Mouse (Mus musculus) fibroblast of lung, adult 2 months (primary cell): ENCODE measurements around the gene Slc17a5.
A peak's percentile ranks its signal among the peaks of the same experiment; 100 is the strongest.

Source experiments
- DNase-seq: peaks from one replicate; pipeline ENCODE4 v3.0.0-alpha.2; 2011; ENCODE audit warnings: low read depth

Slc17a5 gene

DNA sequence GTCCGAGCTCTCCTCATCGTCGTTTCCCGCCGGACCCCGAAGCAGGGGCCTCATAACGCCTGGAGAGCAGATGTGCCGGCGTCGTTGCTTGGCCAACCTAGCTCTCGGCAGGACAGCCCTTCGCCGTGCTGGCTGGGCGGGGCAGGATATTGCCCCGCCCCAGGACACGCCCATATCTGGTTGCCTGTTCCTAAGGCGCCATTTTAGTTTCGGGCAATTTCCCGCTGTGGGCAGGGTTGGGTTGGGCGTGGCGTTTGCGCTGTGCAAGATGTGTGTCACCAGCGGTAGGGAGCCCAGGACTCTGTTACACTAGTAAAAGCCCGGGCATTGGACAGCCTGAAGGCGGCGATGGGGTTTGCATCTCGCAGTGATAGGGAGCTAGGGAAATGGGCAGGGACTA is at the start of gene Slc17a5:
Slc17a5 (minus strand) TSS at position 128 of the 400 bp plus-strand sequence.
- DNase-seq, result peak; percentile 88

DNA sequence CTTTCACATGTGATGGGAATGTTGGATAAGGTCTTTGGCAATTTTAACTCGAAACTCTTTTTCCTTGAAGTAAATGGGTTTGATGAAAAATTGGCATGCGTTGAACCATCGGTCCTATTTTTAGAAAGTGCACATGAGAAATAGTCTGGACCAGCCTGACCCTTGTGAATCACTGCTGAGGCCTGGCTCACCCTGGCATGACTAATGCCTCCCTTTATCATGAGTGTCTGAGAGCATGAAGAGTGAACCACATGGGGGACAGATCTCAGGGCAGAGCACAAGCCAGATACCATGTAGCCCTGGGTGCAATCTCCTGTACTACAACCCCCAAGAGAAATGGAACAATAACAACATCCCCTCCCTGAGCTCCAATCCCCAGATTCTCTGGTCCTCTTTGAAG is 46.1 kb upstream of the Slc17a5 start:
- DNase-seq, result peak; percentile 91

DNA sequence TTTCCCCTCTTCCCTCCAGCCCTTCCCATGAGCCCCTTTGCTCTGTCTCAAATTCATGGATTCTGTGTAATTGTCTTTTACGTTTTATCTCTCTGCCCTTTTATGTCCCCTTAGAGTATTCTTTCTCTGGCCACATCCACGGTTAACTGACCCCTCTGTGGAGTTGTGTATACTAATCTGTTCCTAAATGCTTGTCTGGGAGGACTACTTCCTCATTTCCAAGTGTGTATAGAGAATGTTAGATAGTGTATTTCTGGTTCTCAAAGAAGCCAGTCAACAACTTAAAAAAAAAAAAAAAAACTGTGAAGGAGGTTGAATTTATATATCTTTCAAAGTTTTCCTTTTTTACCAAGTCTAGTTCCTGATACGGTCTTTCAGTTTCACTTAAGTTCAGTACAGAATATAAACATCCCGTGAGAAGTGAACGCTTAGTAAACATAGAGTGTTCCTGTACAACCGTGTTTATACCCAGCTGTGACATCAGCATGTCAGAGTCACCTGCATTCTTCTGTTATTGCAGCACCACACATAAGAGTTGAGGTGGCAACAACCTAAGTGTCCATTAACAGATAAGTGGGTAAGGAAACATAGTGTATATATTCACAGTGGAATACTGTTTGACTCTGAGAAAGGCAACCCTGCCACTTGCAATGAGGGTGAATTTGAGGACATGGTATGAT is 44.1 kb upstream of the Slc17a5 start:
- no peak for DNase-seq

DNA sequence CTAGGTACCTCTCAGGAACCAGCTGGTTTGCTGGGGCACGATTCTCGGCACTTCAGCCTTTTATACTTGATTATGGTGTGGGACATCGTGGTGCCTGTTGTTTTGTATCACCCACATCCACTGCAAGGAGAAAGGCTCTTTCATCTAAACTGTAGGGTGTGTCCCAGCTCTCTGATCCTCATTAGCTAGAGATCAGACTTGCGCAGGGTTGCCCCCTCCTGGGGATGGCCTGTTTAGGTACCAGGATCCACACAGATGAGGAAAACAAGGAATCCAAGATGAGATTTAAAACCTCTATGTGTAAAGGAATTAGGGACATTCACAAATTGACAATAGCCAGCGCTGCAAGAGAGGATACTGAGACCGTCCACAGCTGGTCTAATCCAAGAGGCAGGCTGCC is 42.1 kb upstream of the Slc17a5 start:
- no peak for DNase-seq

DNA sequence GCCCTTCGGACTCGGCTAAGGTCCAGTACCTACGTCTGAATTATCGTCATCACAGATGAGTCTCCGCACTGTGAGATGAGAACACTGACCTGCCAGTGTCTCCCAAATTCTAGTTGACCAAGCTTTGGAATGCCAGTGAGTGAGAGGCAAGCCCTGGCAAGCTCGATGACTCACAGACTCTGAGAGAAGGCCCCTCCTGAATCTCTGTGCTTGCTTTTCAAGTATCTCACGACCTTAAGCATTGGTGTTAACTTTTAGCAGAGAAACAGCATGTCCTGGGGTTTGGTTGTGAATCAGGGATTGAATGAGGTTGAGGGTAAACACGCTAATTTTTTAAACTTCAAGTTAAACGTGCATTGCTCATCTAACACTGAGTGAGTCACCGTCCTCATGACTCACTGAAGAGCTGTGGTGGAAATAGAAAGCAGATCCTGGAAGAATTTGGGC is 35.5 kb upstream of the Slc17a5 start:
- peak; percentile 95 for DNase-seq

DNA sequence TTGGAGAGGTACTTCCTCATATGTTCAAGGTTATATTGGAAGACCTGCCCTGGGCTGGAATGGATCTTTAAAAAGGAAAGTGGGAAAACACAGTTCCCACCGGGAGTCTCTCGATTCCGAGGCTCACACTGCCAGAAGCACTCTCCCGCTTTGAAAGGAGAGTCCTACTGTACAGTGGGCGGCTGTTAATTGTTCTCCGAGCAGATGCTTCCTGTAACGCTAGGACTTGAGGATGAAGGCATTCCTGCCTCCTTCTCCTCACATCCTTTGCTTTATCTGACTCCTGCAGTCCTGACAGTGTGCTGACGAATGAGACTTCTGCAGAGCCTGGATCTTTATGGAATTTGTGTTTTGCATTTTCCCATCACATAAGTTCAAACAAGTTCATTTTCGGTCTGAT is 31.4 kb upstream of the Slc17a5 start:
- no peak for DNase-seq

DNA sequence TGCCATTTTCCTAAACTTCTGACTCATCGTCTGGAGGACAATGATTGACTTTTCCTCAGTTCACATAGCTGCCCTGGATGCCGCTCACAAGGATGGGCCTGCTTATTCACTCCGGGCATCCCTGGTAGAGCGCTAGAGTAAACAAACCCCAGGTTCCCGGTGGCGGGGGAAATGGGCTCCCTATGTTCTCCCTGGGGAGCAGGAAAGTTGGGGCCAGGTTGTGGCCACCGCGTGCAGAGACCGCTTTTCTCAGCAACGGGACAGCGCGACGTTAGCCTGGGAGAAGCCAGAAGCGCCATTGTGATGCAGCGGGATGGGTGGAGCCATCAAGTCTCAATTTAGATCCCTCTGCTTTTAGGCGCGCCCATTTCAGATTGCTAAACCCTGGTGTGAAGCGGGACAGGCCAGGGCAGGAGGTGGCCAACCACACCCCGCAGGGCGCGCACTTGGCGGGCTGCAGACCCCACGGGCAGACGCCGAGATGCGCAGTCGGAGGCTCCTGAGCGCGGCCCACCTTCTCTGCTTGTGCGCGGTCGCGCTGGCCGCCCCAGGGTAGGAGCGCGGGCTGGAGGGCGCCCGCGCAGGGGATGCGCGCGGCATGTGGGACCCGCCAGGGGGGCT is 27.7 kb upstream of the Slc17a5 start, which contains the start of gene Cd109:
Cd109 (plus strand) TSS at position 146 of the 621 bp plus-strand sequence.
- no peak for DNase-seq

DNA sequence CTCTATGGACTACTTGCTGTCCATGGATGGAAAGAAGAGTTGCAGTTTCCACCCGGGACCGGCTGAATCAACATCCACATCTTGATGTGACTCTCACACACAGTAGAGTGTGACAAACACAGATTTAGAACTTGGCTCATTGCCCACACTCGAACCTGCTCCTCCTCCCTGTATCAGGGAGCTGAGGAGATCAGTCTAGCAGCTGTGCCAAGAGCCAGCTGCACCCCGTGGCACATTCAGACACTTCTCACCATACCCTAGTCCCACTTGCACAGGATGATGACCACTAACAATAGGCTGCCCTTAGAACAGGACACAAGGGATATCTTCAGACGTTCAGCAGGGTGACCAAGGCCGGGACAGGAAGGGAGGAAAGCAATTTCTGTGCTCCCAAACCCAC is 26.4 kb upstream of the Slc17a5 start:
- no peak for DNase-seq

DNA sequence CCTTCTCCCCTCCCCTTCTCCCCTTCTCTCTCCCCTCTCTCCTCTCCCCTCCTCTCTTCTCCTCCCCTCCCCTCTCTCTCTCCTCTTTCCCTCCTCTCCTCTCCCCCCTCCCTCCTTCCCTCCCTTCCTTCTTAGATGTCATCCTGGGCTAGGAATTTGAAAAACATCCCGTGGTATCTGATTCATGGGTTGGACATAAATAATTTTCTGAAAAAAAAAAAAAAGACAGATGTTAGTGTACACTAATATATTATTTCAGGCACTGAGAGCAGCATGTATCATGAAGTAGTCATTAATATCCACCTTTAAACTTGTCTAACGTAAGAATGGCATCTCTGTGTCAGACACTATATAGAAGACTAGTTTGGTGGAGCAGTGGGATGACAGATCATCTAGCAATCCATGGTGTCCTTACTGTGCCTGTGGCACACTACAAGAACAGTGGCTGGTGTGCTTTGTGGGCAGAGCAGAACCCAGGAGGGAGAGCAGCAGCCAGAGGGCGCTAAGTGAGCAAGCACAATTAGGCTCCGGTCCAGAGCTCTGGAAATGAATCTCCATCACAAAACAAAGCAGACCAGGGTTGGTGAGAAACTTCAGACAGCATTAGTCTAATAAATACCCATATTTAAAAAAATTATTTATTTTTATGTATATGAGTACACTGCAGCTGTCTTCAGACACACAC is 13.3 kb upstream of the Slc17a5 start:
- no peak for DNase-seq

DNA sequence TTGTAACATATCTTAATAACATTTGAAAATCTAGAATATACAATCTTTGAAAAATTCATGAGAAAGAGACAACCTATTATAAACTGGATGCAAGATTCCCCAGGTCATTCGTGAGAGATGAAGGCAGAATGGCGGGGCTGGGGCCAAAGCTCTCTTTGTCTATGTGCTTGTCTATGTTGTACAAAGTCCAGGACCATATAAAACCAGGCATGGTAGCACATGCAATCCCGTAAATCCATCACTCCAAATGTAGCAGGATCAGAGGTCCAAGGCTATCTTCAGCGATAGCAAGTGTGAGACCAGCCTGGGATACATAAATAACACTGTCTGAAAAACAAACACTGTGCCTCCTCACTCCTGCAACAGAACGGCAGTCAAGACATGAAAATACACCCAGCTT is 12.1 kb upstream of the Slc17a5 start:
- no peak for DNase-seq

DNA sequence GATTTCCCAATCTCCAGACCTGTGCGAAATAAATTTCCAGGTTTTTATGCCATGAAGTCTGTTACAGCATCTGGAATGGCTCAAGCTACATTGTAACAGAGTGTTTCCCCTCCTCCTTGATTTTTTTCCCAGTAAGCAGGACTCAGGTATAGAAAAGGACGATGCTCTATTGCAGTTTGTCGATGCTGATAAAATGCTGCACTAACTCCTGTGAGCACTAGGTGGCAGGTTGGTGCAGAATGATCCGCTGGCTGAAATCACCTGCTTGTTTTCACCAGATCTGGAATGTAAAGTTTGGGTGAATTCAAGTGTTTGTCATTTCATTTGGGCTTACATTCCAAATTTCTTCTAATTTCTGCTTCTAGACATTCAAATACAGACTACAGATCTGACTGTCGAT is 9.0 kb upstream of the Slc17a5 start:
- DNase-seq, result no peak

DNA sequence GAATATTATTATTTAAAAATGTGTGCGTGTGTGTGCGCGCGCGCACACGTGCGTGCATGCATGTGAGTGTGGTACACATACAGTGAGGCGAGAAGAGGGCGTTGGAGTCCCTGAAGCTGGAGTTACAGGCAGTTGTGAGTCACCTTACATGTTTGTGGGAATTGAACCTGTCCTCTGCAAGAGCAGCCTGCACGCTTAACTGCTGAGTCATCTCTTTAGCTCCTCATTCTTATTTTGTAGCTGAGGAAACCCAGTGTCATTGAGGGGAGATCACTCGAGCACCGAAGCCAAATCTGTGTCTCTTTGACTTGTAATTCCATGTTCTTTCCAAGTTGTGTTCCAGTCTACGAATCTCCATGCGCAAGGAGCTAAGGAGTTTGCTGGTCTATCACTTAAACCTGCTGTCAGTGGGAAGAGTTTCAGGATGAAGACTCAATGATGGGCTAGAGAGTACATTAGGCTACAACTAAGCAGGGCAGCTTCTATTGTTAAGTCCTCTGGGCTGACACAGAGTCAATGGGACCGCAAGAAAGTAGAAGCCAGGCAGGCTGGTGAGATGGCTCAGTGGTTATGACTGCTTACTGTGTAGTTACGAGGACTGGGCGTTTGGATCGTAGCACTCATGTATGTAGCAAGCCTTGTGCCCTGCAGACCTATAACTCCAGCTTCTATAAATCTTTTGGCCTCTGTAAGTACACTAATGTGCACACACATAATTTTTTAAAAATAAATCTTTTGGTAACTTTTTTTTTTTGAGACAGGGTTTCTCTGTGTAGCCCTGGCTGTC is 8.1 kb upstream of the Slc17a5 start:
- no peak for DNase-seq

DNA sequence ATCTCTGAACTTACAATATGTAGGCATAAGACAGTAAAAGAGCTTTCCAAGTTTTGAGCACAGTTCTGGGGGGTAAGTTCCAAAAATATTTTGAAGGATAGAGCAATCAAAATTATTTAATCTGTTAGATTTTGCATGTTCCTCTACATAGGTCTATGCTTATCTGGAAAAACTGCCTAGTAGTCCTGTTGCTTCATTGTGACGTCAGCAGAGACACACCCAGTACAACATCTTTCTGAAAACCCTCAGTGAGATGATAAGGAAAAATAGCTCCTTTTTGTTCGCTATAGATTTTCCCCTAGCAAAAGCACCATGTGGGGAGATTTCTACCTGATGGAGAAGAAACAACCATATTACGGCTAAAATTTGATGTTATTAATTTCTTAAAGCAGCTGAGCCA is 7.4 kb upstream of the Slc17a5 start:
- DNase-seq, result no peak

DNA sequence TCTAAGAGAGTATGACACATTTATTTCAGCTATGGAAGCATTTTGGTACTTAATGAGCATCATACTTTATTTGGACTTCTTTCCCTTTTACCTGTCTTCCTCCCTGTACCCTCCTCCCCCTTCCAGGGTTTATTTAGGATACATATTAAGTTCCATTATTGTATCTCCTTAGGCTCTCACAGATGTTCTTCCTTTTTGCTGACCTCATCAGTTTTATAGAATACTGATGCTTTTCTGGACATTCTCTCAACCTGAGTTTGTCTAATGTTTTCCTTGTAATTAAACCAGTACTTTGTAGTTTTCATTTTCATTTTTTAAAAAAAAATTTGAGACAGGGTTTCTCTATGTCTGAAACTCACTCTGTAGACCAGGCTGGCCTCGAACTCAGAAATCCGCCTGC is 2.6 kb upstream of the Slc17a5 start:
- DNase-seq, result no peak

DNA sequence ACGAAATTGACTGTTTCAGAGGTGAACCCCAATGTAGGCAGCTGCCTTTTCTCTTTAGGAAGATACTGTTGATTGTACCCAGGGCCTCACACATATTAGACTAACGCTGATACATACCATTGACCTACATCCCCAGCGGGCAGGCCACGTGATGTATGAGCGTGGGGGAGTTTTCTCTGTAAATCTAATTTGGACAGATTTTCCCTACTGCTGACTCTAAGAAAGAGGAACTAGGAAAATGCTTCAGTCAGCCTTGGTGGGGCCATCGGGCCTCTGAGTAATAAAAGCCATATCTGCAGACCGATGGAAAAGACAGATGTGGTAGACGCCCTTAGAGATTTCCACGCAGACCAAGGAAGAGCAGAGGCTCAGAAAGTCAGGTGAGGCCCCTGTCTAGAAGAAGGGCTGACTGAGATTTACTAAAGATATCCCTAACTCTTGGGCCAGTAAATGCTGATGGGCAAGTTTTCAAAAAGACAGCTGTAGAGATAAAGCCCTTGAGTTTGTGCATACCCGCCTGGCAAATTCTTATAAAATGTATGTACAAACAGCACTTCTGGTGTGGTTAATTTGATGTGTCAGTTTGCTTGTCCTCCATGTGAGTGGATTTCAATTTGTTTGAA is 681 bp upstream of the Slc17a5 start:
- DNase-seq, result no peak

DNA sequence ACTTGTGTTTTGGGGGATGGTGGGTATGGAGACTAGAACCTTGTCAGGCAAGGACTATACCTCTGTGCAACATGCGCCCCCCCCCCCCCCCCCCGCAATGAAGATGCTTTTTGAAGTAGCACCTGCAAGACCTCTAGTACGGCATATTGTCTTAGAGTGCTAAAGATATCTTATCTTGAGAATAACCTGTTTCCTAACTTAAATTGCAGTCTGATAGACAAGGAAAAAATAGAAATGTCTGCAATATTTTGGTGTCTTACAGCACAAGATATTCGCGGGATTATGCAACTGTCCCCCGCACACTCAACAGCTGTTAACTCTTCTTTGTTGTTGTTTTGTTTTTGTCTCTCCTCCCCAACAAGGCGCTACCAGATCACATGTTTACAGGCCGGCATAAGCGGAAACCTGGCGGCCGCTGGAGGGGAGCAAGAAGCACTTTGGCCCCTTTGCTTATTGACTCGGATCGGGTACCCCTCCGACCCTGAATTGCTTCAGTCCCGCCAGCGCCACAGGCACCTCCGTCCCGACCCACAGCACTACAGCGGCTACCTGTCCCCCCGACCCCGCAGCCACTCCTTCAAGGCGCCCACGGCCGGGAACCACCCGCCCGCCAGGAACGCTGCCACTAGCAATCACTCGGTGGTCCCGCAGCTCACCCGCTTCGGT is 490 bp downstream of the Slc17a5 start:
- DNase-seq, result no peak

DNA sequence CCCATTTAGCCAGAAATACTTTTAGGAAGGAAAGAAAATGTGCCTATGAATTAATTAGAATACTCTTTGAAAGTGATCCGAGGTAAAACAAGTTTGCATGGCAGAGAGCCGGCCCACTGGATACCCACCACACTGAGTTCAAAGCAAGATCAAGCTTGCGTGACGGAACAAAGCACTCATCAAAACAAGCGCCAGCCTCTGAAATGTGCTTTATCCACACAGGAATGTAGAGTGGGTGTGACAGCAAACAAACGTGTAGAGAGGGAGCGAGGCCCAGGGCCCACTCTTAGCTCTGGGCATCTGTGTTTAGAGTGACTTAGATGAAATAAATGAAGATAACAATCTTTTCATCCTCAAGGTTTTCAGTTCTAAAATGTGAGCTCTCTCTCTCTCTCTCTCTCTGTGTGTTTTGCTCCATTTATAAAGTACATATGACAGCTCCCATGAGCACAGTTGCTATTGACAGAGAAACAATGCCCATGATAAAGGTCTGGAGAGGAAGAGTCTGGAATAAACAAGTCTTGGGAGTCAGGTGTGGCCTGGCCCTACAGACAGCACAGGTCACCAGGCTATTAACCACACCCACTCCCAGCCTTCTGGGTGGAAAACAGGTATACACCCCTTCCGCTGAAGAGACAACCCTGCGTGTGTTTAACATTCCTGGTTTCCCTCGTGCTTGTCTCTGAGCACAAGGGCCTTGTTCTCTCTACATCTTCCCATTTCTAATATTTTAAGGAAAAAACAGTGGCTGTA is 8.0 kb downstream of the Slc17a5 start:
- no peak for DNase-seq

DNA sequence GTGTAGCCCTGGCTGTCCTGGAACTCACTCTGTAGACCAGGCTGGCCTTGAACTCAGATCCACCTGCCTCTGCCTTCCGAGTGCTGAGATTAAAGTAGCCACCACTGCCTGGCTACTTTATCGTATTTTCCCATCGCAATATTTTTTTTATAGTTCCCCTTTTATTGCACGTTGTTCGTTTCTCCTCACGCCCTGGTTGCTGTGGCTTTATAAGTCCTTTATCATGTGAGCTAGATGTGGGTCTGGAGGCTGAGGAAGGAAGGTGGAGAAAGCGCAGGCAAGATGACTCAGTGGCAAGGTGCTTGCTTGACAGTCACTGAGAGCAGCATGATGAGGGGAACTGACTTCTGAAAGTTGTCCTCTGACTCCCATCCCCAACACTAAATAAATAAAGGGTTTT is 9.0 kb downstream of the Slc17a5 start:
- no peak for DNase-seq

DNA sequence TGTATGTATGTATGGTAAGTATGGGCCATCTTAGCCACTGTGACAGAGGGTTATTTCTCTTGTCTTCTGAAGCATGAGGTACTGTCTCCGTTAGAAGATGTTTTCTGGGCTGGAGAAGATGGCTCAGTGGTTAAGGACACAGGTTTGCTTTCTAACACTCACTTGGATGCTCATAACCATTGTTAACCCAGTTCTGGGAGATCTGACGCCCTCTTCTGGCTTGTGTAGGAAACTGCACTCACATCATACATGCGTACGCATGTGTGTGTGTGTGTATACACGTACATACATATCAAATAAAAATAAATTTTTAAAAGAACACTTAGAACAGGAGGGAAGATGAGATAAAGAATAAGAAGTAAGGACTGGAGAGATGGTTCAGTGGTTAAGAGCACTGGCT is 11.4 kb downstream of the Slc17a5 start:
- no peak for DNase-seq

DNA sequence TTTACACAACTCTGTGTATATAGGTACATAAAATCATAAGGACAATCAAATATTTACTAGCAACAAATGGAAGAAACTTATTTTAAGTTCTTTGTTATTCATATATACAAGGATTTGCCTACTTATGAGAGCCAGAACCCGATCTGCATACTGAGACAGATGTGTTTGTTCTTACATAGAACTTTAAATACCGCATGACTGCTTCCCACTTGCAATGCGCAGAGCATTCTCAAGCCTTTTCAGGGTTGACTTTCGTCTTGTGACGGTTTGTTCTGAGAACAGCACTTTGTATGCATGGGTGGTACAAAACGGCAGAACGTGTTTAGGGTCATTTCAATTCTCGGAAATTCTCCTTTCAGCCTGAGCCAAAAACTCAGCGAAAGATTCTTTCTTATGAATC is 17.9 kb downstream of the Slc17a5 start:
- no peak for DNase-seq

DNA sequence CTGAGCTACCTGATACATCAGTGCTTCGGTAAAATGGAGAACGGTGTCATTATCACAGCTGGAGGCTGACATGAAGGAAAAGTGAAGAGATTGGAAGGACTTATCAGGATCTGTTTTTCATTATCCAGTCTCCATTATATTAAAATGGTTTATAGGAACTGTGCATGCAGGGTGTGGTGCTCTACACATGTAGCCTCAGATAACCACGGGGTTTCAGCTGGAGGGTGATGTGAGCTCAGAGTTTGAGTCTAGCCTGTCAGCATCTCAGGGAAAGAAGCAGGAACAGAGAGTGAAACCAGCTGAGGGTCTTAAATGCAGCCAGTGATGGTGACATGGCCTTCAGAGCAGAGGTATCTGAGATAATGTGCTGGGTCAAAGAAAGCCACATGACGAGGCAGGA is 28.4 kb downstream of the Slc17a5 start:
- no peak for DNase-seq
